Mouse (Mus musculus) CH12.LX (cell line): ENCODE data around the gene Srcap. TPM values are rescaled to one million over a fixed set of nuclear protein-coding genes. Genes with fewer than 3 reads are reported as not detected.

Experiments
- DNase-seq: peaks from one replicate; pipeline ENCODE4 v3.0.0-alpha.2; 2013; ENCODE audit errors: extremely low read depth
- H3K27ac ChIP-seq: 2 replicates; pipeline ENCODE4 v1.5.1; 2012; ENCODE audit warnings: low read depth, mild to moderate bottlenecking, control low read depth, moderate library complexity; ENCODE audit not compliant: insufficient read depth
- H3K27me3 ChIP-seq: replicated peaks from 2 replicates; pipeline ENCODE3; 2012; ENCODE audit warnings: inconsistent platforms
- H3K36me3 ChIP-seq, 2 experiments: replicated peaks in 1 of 2; 2 replicates each; pipeline versions ENCODE3 to v1.6.1; 2012; ENCODE audit warnings: inconsistent platforms in 1 of 2, low read length in 1 of 2, mild to moderate bottlenecking in 1 of 2, mixed read lengths in 1 of 2, moderate library complexity in 1 of 2; ENCODE audit not compliant: control insufficient read depth in 1 of 2, insufficient read depth in 1 of 2
- H3K4me1 ChIP-seq, 2 experiments: 2 replicates each; pipeline ENCODE4 v1.6.1; 2012; ENCODE audit warnings: inconsistent platforms in 1 of 2, moderate library complexity in 1 of 2; ENCODE audit not compliant: insufficient read depth in 2 of 2, control insufficient read depth in 1 of 2
- H3K4me2 ChIP-seq: 2 replicates; pipeline ENCODE4 v1.6.1; 2012; ENCODE audit warnings: low read depth, mild to moderate bottlenecking, control low read depth; ENCODE audit not compliant: poor library complexity, insufficient read depth, severe bottlenecking
- H3K4me3 ChIP-seq, 3 experiments: fragments of 150-350 bp in 1 of 3; sonication (generic) in 1 of 3; replicated peaks in 1 of 3; 2 replicates each; pipeline versions ENCODE3 to v1.5.1; 2011 to 2012; ENCODE audit warnings: low read depth in 2 of 3, low read length in 2 of 3, mild to moderate bottlenecking in 2 of 3, moderate library complexity in 2 of 3, control low read depth in 1 of 3, improper control_type of control experiment in 1 of 3, inconsistent platforms in 1 of 3, mixed read lengths in 1 of 3; ENCODE audit not compliant: poor library complexity in 1 of 3
- H3K79me2 ChIP-seq: replicated peaks from 2 replicates; pipeline ENCODE4 v1.6.1; 2012; ENCODE audit warnings: mild to moderate bottlenecking, moderate library complexity; ENCODE audit not compliant: control insufficient read depth, poor library complexity, insufficient read depth, severe bottlenecking; ENCODE audit errors: extremely low read depth
- H3K9ac ChIP-seq: 2 replicates; pipeline ENCODE4 v1.6.1; 2012; ENCODE audit warnings: low read depth, mild to moderate bottlenecking, control low read depth, moderate library complexity; ENCODE audit not compliant: insufficient read depth
- H3K9me3 ChIP-seq: replicated peaks from 2 replicates; pipeline ENCODE3; 2012; ENCODE audit warnings: low read length, inconsistent platforms, mixed read lengths
- BHLHE40 ChIP-seq: IDR thresholded peaks from 2 replicates; pipeline ENCODE4 v1.6.1; 2011; ENCODE audit warnings: mild to moderate bottlenecking, low read depth, low read length, improper control_type of control experiment
- CHD1 ChIP-seq: IDR thresholded peaks from 2 replicates; pipeline ENCODE4 v1.6.1; 2012; ENCODE audit warnings: low read depth, low read length, improper control_type of control experiment, inconsistent platforms
- CHD2 ChIP-seq: IDR thresholded peaks from 2 replicates; pipeline ENCODE4 v1.6.1; 2011; ENCODE audit warnings: low read length, improper control_type of control experiment
- CTCF ChIP-seq, 2 experiments: IDR thresholded peaks in 1 of 2; conservative IDR thresholded peaks in 1 of 2; 2 replicates each; pipeline ENCODE4 v1.5.1; 2011 to 2012; ENCODE audit warnings: low read depth in 2 of 2, low read length in 2 of 2, improper control_type of control experiment in 1 of 2, inconsistent platforms in 1 of 2, mild to moderate bottlenecking in 1 of 2, moderate library complexity in 1 of 2
- GABPA ChIP-seq: IDR thresholded peaks from 2 replicates; pipeline ENCODE4 v1.6.1; 2012; ENCODE audit warnings: low read depth, low read length, improper control_type of control experiment, inconsistent platforms; ENCODE audit not compliant: insufficient replicate concordance
- HCFC1 ChIP-seq: IDR thresholded peaks from 2 replicates; pipeline ENCODE4 v1.6.1; 2012; ENCODE audit warnings: low read depth, mild to moderate bottlenecking, inconsistent platforms, low read length, improper control_type of control experiment
- JUND ChIP-seq: conservative IDR thresholded peaks from 2 replicates; pipeline ENCODE4 v1.6.1; 2011; ENCODE audit warnings: low read depth, low read length, improper control_type of control experiment
- KAT2A ChIP-seq: IDR thresholded peaks from 2 replicates; pipeline ENCODE4 v1.6.1; 2012; ENCODE audit warnings: low read length, improper control_type of control experiment, inconsistent platforms; ENCODE audit not compliant: insufficient replicate concordance
- MEF2A ChIP-seq: IDR thresholded peaks from 2 replicates; pipeline ENCODE4 v1.6.1; 2014; ENCODE audit warnings: low read depth, mild to moderate bottlenecking, inconsistent platforms, low read length, improper control_type of control experiment, borderline replicate concordance
- MXI1 ChIP-seq: IDR thresholded peaks from 2 replicates; pipeline ENCODE4 v1.6.1; 2011; ENCODE audit warnings: mild to moderate bottlenecking, low read depth, low read length, improper control_type of control experiment
- POLR2AphosphoS2 ChIP-seq: IDR thresholded peaks from 2 replicates; pipeline ENCODE4 v1.6.1; 2011; ENCODE audit warnings: low read depth, low read length, improper control_type of control experiment
- RAD21 ChIP-seq: IDR thresholded peaks from 2 replicates; pipeline ENCODE4 v1.6.1; 2011; ENCODE audit warnings: low read depth, mild to moderate bottlenecking, low read length, improper control_type of control experiment, moderate library complexity
- RCOR1 ChIP-seq: conservative IDR thresholded peaks from 2 replicates; pipeline ENCODE4 v1.6.1; 2012; ENCODE audit warnings: low read depth, mild to moderate bottlenecking, inconsistent platforms, low read length, improper control_type of control experiment
- UBTF ChIP-seq: IDR thresholded peaks from 2 replicates; pipeline ENCODE4 v1.6.1; 2012; ENCODE audit warnings: low read depth, mild to moderate bottlenecking, inconsistent platforms, low read length, improper control_type of control experiment, moderate library complexity
- USF1 ChIP-seq: IDR thresholded peaks from 2 replicates; pipeline ENCODE4 v1.6.1; 2014; ENCODE audit warnings: low read depth, mild to moderate bottlenecking, inconsistent platforms, low read length, improper control_type of control experiment
- ZKSCAN1 ChIP-seq: IDR thresholded peaks from 2 replicates; pipeline ENCODE4 v1.6.1; 2012; ENCODE audit warnings: low read depth, inconsistent platforms, low read length, improper control_type of control experiment, borderline replicate concordance
- ZNF384 ChIP-seq: IDR thresholded peaks from 2 replicates; pipeline ENCODE4 v1.6.1; 2012; ENCODE audit warnings: low read depth, low read length, improper control_type of control experiment, inconsistent platforms
- dilution Hi-C: fragments of 300-500 bp; cut with MboI; formaldehyde crosslinking; loops from 2 replicates; pipeline ENCODE4 v1.14.3; 2020; ENCODE audit warnings: low sequenced_read_pairs; ENCODE audit not compliant: extremely low pct_unique_long_range_greater_than_20kb, extremely low pct_ligation_motif_present
- in situ Hi-C: fragments of 300-500 bp; cut with MboI; formaldehyde crosslinking; loops from 3 replicates; pipeline ENCODE4 v1.14.3; 2019; ENCODE audit warnings: low sequenced_read_pairs, low pct_ligation_motif_present, low pct_unique_long_range_greater_than_20kb, mixed read lengths
- polyA plus RNA-seq: library from polyadenylated mRNA; unstranded; fragments of >175 nt; gene quantifications from 2 replicates; pipeline ENCODE4 v1.2.1, GENCODE M21; 2012; ENCODE audit warnings: low read depth; ENCODE audit not compliant: insufficient read length
- total RNA-seq, 2 experiments: library from RNA; depleted of rRNA; stranded (reverse); fragments of 300-350 nt in 1 of 2; fragments of >200 nt in 1 of 2; gene quantifications; 2 replicates each; pipeline ENCODE4 v1.2.3; 2012 to 2014

Gene Srcap
- total and polyA plus RNA-seq, 3 experiments, result 4.1 to 28.1 (median 19.9) TPM

DNA sequence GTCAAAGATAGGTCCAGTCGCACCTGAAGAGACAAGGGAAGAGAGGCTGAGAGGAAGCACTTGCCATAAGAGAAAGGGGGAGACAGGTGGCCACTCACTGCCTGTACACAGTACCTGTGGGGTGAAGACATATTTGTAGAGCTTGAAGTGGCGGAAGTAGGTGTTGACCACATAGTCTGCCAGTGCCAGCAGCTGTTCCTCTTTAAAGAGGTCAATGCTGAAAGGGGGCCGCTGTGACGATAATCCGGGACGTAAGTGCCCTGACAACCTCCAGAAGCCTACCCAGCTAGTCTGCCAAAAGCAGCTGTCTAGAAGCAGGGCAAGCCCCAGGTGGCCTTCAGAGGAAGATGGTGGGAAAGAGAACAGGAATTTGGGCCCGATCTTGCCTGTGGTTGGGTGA, 73.2 kb downstream of the Srcap start:
- Histone ChIP-seq H3K9me3 (no peaks in the 10 kb centered on the region), H3K27me3 (no peaks in the 10 kb centered on the region), H3K27ac (no peak overlapping the region), H3K9ac (no peak overlapping the region), H3K79me2 (peaks cover 13% of the 10 kb centered on the region), H3K4me2 (no peak overlapping the region), H3K4me1 (peaks cover 7 to 19% of the 10 kb centered on the region in 2 experiments; a peak in 3 of 4 replicates), H3K4me3 (no peak overlapping the region), H3K36me3 (peaks cover 37 to 67% of the 10 kb centered on the region in 2 experiments)
- TF ChIP-seq CHD1 (no peak), CTCF (conservative IDR thresholded peaks at IDR 0.05 in 1 of 2, IDR thresholded peaks at IDR 0.05 in 1 of 2; ENCODE audit: low read depth in 2 of 2, low read length in 2 of 2) (no peak), GABPA (no peak), USF1 (no peak)
- no peak for DNase-seq
- dilution Hi-C loops (no loop called here), in situ Hi-C loops (no loop called here)

DNA sequence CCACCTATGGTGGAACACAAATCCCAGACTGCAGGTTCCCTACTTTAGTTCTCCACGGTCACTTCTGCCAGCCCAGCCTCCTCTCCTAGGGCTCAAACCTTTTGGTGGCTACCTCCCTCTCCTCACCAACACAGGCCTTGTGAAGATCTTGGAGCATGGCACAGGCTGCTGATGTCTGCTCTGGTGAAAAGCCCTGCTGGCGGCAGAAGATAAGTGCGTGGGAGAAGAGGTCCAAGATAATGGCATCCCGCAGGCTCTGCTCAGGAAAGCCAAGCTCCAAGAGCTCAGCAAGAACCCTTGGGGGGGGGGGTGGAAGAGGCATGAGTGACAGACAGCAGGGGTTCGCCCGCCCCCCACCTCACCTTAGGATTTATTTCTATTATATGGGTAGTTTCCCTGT, 74.4 kb downstream of the Srcap start:
- no peak overlapping the region for H3K9ac ChIP-seq
- no peak overlapping the region for H3K4me2 ChIP-seq
- dilution Hi-C loops, result no loop called here
- H3K27me3 ChIP-seq, result no peaks in the 10 kb centered on the region
- no peak overlapping the region for H3K4me3 ChIP-seq
- H3K4me1 ChIP-seq, result peaks cover 7 to 29% of the 10 kb centered on the region in 2 experiments; a peak in 3 of 4 replicates
- H3K36me3 ChIP-seq, result peaks cover 46 to 69% of the 10 kb centered on the region in 2 experiments
- in situ Hi-C loops, result no loop called here
- DNase-seq, result no peak
- no peaks in the 10 kb centered on the region for H3K9me3 ChIP-seq
- no peak overlapping the region for H3K27ac ChIP-seq
- peaks cover 13% of the 10 kb centered on the region for H3K79me2 ChIP-seq
- no peak for TF ChIP-seq POLR2AphosphoS2
- no peak for TF ChIP-seq CHD2
- no peak for TF ChIP-seq CHD1
- TF ChIP-seq HCFC1, result no peak
- no peak for TF ChIP-seq JUND
- no peak for TF ChIP-seq MXI1
- TF ChIP-seq RAD21, result no peak
- no peak for TF ChIP-seq ZKSCAN1
- TF ChIP-seq ZNF384, result no peak
- no peak for TF ChIP-seq GABPA
- TF ChIP-seq UBTF, result no peak
- TF ChIP-seq RCOR1, result no peak
- no peak for TF ChIP-seq KAT2A
- no peak for TF ChIP-seq MEF2A
- TF ChIP-seq BHLHE40, result no peak
